Mouse (Mus musculus) cerebellum, adult (tissue): ENCODE measurements around the gene 1700024P04Rik.

Source experiments
- ATAC-seq: cut with Nextera tagmentation; 2 replicates; pipeline ENCODE4 v1.9.2; 2017; ENCODE audit warnings: mild to moderate bottlenecking, moderate library complexity, mixed read lengths; ENCODE audit not compliant: insufficient number of reproducible peaks, low FRiP score, low TSS enrichment

The 1700024P04Rik gene

DNA sequence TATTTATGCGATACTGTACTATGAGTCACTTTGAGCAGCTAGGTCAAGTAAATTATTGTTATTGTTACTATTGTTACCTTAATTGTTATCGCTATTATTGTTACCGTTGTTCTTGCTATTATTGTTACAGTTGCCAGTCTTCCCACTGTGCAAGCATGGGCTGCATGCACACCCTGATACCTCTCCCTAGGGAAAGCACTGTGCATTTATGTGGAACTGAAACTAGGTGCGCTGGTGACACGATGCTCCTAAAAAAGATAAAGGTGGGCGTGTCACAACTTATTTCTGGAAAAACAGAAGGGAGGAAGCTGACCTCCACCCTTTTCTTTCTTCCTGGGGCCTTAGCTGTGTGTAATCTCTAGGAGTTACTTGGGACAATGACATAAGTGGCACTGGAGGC lies 16.4 kb downstream of the 1700024P04Rik start:
- ATAC-seq: no peak

DNA sequence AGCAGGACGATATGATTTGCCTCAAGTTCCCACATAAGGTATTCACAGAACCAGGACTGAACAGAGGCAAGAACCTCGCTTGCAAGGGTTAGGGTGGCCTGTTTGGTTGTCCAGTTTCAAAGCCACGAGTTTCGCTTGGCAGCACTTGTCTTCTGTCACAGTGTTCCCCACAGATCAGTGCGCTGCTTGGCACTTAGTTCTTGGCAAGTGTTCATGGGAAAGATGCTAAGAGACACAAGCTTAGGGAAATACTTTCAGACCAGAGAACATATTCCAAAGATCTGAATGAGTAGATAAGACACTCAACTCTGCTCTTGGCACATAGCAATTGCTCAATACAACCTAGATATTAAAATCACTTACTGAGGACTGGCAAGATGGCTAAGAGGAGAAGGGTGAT lies 17.8 kb downstream of the 1700024P04Rik start:
- no peak for ATAC-seq

DNA sequence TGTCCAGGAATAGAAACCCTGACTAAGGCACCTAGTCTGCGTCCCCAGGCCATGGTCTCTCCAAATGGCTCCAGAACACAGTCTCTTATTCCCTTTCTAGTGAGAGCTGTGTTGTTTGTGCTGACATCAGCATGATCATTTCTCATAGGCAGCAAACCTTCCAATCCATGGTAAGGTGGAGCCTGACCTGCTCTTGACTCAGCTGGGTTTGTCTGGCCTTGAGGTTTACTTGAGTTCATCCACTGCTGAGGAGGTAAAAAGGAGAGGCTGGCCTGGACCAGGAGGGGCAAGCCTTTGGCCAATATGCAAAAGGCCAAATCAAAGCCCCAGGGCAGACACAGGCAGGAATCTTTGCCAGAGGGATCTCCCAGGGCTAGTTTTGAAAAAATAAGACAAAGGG lies 20.8 kb downstream of the 1700024P04Rik start:
- ATAC-seq: no peak

DNA sequence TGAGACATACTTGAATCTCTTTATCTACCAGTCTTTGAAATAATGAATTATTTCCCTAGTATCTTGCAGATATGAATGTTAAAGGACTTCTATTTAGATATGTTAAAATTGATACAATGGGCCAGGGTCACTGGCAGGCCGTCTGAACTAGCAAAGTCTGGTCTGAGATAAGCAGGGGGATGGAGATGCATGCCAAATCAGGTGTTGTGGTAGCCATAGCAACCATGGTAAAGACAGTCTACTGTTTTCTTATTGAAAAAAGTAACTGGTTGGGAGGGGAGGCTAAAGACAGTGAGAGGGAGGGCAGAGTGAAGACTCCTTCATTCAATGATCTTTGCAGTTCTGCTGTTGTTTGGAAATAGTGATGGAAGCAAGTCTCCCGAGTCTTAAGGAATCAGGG lies 26.2 kb downstream of the 1700024P04Rik start:
- ATAC-seq: no peak

DNA sequence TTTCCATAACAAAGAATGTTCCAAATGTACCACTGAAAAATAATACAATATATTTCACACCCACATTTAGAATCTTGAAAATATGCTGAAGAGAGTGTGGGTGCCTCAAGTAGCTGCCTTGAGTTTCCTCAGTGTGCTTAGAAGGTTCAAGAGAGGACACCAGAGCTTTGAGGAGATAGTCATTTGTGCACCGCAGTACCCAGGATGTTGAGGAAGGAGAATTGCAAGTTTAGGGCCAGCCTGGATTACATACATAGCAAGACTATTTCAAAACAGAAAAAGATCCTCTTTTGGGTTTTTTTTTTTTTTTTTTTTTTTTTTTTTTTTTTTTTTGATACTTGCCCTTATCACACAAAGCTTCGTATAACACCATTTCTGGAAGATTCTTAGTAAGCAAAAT lies 28.2 kb downstream of the 1700024P04Rik start:
- ATAC-seq: no peak

DNA sequence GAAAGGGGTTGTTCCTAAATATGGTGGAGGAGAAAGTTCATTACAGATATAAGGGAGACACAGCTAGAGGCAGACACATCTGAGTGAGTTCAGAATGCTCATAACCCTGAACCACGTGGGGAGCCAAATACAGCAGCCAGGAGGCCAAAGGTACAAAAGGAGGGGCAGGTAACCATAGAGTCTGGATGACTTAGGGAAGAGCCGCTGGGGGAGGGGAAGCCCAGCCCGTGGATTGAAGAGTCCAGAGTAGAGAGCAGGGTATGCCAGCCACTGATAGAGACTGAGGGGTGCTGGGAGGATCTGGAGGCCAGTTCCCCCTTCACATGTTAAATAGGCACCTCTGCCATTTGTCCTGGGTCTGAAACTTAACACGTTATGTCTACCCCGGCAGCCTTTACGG lies 28.7 kb downstream of the 1700024P04Rik start:
- ATAC-seq: no peak

DNA sequence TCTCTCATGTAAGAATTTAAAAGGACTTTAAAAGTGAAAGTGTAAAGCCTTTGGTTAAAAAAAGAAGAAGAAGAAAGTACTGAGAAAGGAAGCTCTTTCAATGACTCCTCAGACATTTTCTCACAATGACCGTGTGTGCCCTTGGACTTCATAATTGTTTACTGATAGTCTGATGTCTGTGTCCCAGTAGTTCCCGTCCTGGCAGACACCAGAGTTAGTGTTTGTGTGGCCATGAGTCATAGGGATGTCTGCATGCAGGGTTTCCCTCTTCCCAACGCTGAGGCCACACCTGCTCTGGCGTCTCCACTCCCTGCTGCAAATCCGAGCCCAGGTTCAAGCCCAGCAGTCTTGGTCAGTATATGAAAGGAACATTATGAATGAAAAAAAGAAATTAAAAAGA lies 29.1 kb downstream of the 1700024P04Rik start:
- ATAC-seq: no peak

DNA sequence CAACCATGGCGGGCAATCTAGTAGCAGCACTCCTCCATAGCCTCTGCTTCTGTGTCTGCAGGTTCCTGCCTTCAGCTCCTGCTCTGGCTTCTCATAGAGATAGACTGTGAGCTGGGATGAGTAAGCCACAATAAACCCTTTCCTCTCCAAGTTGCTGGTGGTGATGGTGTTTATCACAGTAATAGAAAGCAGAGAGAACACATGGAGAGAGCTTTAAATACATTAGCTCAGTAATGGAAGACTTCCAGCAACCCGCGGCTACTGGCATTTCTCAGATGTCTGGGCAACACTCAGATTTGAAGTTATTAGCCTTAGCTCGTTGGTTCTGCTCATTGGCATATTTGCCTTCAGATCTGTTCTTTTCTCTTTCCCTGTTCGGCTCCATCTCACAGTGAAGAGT lies 30.5 kb downstream of the 1700024P04Rik start:
- no peak for ATAC-seq

DNA sequence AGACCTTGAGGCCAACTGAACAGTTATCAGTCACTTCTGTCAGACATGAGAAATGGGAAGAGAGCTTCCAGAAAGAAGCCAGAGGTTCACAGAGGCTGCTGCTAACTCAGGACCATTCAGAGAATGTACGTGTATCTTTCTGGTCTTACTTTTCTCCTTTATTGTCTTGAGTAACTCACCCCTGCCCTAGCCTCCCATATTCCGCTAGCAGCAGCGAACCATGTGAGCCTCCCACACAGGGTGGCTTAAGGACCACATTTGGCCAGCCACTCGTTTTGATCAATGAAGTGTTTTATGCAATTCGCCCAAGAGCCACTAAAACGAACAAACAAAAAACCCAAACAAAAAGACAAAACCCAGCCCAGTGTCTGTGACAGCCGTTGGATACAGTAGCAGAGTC lies 32.4 kb downstream of the 1700024P04Rik start:
- ATAC-seq: no peak

DNA sequence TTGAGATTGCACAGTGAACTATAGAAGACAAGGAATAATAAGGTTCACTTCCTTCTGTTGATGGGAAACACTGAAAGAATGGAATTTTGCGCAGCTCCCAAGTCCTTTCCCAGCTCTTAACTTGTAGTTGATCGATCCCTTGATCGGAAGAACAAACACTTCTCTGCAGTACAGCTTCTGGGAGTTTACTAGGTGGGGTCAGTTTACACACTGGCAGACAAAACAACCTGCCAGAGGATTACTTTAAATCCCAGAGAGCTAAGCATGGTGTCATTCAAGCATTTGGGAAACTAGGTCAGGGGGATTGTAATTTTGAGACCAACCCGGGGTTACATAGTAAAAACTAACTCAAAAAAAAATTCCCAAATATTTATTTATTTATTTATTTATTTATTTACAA lies 36.2 kb downstream of the 1700024P04Rik start:
- ATAC-seq: no peak

DNA sequence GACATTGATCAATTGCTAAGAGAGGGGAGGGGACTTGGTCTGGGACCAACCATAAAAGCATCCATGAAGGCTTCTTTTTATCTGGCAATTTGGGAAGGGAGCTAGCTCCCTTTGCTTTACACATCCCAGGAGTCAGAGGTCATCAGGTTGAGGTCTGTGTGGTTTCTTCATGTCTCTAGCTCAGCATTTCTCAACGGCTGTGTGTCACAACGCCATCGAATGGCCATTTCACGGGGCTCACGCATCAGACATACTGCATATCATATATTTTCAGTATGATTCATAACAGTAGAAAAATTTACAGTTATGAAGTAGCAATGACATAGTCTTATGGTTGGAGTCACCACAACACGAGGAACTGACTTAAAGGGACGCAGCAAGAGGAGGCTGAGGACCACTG lies 37.9 kb downstream of the 1700024P04Rik start:
- no peak for ATAC-seq

DNA sequence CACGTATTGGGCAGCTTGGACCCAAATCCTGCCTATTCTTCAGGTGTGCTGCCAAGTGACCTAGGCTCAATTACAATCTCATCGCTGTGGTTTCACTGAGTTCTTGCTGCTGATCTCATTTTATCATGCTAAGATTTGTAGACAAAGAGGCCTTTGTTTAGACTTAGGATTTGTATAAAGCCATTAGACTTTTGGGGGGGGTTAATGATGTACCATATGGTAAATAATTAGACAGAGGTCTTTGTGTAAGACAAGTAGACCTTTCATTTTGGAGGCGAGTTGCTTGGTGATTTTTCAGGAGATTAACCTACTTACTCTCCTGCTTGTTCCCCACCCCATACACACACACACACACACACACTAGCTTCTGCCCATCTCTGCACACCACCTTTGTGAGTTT lies 38.5 kb downstream of the 1700024P04Rik start:
- ATAC-seq: no peak

DNA sequence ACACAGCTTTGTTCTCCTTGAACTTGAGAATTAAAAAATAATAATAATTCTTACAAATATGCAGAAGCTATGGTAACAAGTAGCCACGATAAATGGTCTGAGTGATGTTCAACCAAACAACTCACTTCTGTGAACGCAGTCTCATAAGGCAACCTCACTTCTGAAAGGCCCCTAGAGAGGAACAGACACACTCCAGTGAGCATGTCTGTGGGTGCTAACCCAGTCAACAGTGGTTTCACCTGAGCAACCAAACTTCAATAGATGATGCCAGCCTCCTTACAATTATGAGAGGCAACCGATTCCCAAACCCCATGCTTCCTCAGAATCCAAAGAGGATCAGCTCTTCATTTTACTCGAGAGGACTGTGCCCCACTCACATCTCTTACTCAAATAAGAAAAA lies 39.0 kb downstream of the 1700024P04Rik start:
- no peak for ATAC-seq

DNA sequence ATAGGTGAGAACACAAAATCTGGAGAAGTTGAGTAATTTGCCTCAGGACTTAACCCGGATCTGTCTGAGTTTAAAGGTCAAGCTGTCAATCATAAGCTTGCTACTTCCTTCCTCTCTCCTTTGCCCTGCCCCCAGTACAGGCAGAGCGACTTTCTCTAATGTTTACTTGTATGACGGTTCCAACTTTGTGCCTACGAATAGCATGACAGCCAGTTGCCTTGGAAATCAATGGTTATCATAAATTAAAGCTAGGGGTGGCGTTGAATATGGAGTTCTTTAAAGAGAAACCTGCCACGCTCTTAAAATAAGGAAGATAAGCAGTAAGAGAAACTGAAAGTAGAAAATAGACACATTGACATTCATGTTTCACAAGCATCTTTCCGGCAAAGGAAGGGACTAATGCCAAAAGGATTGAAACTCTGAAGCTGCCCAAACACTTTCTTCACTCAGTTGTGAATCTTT lies 39.7 kb downstream of the 1700024P04Rik start:
- ATAC-seq: no peak

DNA sequence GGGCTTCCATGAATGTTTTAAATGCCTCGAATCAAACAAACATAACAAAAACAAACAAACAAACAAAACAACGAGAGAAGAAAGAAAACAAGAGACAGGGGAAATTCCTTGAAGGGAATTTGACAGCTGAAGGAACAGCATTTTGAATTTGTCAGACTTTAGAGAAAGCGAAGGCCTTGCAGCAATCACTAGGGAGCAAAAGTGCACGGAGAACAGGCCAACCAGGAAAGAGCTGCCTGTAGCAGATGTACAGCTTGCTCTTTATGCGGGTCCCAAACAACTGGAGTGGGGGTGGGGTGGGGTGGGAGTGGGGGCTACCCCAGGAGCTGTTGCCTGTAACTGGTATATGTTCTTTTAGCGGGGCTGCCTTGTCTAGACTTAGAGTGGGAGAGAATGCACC lies 42.0 kb downstream of the 1700024P04Rik start:
- ATAC-seq: no peak

DNA sequence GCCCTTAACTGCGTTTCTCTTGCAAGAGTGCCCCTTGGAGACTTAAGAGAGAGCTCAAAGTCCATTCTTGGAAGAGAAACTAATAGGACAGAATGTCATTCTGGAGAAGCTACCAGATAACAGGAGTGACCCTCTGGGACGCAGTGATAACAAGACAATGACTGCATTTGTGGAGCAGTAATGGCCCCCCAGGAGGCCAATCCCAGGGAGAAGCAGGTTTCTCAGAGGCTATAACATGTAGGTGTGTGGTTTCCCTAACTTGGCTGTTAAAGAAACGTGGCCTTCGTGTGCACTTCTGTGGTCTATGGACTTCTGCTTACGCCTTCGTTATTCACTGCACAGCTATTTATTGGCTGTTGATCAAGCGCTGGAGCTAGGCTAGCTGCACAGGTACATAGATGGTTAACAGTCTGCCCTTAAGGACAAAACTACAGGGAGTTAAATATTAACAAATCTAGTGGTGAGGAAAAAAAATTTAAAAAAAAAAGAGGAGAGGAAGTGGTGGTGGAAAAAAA lies 42.5 kb downstream of the 1700024P04Rik start:
- ATAC-seq: no peak

DNA sequence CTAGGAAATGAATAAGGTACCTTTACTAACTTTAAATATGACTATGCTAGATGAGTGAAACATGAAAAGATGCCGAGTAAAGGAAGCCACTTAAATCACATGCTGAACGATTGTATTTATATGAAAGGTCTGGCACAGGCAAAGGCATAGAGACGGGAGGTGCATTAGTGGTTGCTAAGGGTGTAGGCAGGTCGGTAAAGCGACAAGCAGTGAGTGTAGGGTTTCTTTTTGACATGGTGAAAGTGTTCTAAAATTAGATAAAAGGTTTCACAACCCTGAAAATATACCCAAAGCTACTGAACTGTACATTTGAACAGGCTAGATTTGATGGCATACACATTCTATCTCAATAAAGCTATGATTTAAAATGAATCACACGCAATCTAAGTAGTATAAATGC lies 47.3 kb downstream of the 1700024P04Rik start:
- no peak for ATAC-seq
